Mouse (Mus musculus): ENCODE measurements around the gene Chil1.

DNA sequence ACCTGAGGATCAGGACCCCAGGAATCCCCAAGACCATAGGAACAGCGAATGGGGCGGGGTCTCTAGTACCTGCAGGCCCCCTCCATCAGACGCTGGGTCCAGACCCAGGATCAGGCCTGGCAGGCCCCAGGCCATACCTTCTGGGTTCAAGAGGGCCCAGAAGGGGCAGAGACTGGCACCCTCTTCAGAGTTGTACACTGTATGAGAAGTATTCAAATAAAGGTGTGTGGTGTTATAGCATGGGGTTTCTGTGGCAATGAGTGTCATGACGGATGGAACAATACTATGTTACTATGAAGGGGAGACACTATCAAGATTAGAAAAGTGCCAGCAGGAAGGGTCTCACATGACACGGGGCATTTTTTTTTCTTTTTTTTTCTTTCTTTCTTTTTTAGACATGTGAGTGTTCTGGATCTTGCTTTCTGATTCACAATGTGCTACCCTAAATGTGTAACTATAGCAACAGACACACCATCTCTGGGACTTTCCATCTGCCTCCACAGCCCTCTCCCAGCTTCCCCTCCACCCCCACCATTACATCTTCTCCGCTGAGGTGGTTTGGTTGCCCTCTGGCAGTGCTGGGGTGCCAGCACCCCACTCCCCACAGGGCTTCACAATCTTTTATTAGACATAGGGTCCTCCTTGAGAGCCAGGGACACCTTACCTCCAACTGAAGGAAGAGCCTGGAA lies 19.2 kb downstream of the Chil1 start:
- TF ChIP-seq POLR2A (IDR thresholded peaks at IDR 0.05; ENCODE audit: low read depth, low read length): no peak
- no peak for TF ChIP-seq CTCF (conservative IDR thresholded peaks at IDR 0.05; ENCODE audit: insufficient read depth, insufficient read length, low read depth, low read length)
